Mouse (Mus musculus) gastrocnemius, postnatal 14 days (tissue): ENCODE results near the gene Ptpre. TPM values are rescaled to one million over a fixed set of nuclear protein-coding genes. Genes with fewer than 3 reads are reported as not detected.

Experiments used
- DNase-seq: peaks from one replicate; pipeline ENCODE4 v3.0.0; 2021; ENCODE audit warnings: mixed read lengths
- intact Hi-C: fragments of 180-260 bp; cut with DNase I; formaldehyde crosslinking; loops from one replicate; pipeline ENCODE4 v1.15.1; 2025; ENCODE audit warnings: low total_unique reads
- total RNA-seq, 2 experiments: library from RNA; stranded (reverse); gene quantifications; 2 replicates each; pipeline ENCODE4 v1.2.3; 2021

The Ptpre gene
- total RNA-seq, 2 experiments from 2014 or later = 2.6 to 4.5 TPM

DNA sequence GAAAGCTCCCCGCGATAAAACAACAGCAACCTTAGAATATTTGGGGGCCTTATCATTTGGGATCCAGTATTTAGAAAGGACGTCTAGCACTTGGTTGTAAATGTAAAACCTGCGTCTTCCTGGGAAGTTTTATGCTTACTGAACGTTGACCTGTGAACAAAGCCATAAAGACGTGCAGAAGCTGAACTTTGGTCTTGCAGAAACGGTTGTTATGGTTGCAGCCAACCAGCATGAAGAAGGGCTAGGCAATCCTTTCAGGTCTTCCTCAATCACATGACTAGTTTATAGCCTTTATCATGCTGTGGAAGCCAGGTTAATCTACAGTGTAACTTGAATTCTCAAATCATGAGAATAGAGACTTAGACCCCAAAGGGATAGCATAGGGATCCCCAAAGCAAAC lies 8.8 kb upstream of the Ptpre start, which contains the start of gene Clrn3:
Clrn3 (minus strand) TSS at position 140 of the 400 bp plus-strand sequence.
- no peak for DNase-seq
- intact Hi-C loops = no loop called here

DNA sequence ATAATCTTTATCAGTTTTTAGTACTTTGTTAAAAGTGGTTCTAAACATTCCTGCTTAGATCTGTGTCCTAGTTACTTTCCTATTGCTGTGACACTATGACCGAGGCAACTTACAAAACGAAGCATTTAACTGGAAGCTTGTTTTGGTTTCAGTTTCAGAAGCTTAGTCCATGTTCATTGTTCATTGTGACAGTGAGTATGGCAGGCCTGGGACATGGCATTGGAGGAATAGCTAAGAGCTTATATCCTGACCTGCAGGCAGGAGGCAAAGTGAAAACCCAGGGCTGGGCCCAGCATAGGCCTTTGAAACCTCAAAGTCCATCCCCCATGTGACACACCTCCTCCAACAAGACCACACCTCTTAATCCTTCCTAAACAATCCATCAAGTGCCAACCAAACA lies 8.2 kb upstream of the Ptpre start:
- intact Hi-C loops = no loop called here

DNA sequence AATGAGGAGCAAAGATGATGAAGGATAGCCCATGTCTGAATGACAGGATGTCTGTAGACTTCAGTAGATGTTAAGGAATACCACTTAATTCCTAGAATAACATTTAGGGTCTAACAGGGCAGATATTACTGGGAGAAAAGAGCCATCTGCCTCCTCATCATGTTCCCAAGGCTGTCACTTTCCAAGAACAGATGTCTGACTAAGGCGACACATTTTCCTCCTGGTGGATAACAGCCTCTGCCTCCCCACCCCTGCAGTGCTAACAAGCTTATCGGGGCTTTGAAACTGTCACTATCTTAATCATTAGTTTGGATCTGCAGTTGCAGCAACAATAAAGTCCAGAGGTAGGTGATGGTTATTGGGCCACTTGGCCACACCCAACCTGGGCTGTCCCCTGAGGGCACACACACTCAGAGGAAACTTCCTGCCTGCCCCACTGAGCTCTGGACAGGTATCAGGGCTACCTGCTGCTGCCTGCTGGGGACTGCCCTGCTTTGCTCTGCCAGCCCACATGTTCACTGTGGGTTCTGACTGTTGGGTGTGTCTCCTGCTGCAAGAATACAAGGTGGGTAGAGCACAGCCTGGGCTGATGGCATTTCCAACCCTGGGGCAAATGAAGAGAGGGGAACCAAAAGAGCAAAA lies 2.6 kb upstream of the Ptpre start:
- DNase-seq = no peak
- intact Hi-C loops = loop anchor here (10.0 kb wide), 1 partner anchor 200 kb away; no protein-coding TSS in a partner anchor

More for the DNA sequence above, 8.2 kb upstream of the Ptpre start:
- no peak for DNase-seq

DNA sequence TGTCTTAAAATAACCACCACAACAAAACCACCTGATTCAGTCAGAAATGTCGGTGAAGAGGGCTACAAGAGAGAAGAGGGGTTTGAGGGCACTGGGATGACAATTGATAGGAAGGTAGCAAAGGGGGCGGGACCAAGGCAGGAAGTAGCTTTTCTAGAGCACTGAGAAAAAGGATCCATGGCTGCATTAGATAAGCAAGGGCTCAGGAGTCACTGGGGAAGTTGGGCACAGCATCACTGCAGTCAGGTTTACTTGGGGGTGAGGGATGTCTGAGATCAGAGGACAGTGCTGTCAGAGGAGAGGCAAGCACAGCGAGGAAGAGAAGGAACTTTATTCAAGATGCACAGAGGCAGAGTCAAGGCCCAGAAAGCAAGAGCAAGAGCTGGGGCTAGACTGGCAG lies 1.4 kb upstream of the Ptpre start:
- intact Hi-C loops = loop anchor here (2.0 to 10.0 kb wide), 2 partner anchors 91 to 199 kb away; no protein-coding TSS in a partner anchor
- DNase-seq = no peak

DNA sequence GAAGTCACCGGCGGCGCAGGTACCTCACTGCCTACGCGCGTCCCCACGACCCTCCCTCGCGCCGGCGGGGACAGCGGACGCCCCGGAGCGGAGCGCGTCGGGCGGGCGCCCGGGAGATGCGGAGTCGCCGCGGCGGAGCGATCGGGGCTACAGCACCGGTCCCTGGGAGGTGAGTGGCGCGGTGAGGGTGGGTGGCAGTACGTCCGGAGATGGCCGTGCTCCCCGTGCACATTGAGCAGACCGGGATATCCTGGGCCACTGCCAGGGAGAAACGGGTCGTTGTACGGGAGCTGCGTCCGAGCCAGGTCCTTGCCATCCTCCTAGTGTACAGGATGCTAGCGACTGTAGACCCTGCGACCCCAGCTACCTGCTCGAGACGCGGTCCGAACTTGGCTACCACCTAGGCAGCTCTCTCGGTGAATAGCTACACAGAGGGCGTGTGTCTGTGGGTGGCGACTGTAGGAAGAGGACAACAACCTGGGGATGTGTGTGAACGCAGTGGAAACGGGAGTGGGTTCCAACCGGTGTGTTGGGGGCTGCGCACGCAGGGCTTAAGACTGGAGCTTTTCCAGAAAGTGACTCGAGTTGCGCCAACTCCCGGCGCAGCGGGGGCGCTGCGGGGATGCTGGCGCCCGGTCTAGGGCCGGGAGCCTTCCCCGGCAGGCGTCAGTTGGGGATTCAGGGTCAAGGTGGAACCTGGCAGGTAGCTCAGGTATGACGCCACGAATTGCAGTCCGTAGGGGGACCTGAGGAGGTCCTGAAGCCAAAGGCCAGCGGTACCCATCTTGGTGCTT lies 864 bp downstream of the Ptpre start:
- intact Hi-C loops = loop anchor here (2.0 to 10.0 kb wide), 2 partner anchors 89 to 197 kb away; no protein-coding TSS in a partner anchor
- DNase-seq = peak; percentile 48

DNA sequence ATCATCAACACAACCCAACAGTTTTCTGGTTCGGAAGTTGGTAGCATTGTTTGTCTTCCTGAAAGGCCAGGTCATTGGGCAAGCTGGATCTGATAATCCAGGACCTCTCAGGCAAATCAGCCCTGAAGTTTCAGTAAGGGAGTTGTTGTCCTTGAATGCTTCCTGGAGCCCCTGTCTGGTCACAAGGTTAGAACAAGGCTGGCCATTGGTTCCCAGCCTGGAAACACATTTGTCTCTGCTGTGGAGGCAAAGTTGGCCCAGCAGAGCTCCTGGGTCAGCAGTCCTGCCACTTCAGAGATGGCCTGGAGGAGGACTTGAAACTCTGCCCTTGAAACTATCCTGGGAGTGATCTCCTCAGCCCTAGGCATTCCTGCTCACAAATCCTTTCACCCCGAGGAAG lies 2.1 kb downstream of the Ptpre start:
- DNase-seq = peak; percentile 12
- intact Hi-C loops = loop anchor here (10.0 kb wide), 1 partner anchor 195 kb away; no protein-coding TSS in a partner anchor

DNA sequence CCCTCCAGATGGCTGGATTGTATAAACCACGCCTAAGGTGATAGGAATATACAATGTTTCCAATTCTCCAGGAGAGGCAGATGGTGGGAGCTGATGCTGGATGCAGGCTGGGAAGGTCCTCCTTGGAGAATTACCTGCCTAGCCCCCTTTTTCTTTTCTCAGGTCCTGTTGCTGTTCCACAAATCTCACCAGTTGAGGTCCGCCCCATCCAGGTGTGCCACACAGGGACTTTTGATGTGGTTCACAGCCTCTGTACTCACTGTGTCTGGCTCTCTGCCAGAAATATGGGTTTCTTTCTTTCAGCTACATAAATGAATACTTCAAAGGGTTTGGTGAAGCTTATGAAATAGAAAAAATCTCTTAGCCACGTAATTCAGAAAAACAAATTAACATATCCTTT lies 5.0 kb downstream of the Ptpre start:
- no peak for DNase-seq
- intact Hi-C loops = no loop called here

DNA sequence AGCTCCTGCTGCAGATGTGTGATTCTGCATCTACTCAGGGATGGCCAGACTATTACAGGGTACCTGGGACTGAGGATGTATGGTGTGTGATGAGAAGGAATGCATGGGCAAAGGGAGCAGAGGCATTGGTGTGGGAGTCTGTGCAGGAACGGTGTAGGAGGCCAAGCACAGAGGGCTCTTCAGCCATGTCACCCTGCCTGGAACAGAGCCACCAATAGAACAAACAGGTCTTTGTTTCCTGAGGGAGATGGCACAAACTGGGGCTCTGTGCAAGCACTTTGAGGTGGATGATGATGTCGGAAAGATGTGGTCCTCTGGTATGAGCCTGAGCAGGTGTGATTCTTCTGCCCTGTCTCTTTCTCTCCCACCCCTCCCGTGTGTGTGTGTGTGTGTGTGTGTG lies 5.8 kb downstream of the Ptpre start:
- intact Hi-C loops = no loop called here

DNA sequence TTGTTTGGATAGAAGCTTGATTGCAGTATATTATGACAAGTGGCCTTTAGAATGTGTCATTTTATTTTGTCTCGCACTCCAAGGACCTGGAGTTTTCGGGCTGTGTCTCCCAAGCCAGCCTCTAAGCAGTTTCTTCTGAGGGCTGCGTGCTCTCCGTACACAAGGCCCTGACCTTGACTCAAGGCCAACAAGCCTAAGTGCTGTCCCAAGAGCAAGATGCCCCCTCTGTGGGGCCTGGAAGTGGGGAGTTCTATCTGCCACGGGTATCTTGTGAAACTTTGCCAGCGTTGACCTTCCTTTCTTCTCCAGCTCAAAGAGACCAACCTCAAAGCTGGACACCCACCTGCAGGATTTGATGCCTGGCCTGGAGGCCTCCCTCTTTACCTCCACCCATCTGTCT lies 7.0 kb downstream of the Ptpre start:
- intact Hi-C loops = no loop called here
- no peak for DNase-seq

More for the DNA sequence above, 5.8 kb downstream of the Ptpre start:
- DNase-seq = no peak

DNA sequence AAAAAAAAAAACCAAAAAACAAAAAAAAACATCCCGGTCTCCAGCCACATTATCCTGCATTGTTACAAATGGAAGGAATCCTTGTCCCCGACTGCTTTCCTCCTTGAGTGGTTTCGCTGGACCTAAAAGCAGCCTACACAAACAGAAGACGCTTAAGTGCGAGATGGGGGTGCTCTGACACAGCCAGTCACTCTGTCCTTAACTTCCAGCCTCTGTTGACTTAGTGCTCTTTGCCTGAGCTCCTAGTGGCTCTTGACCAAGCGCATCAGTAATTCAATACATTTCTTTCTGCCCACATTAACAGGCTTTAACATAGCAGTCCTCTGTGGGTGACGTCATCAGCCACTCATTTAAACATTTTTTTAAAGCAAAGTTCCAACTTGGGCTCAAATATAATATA lies 8.7 kb downstream of the Ptpre start:
- no peak for DNase-seq
- intact Hi-C loops = no loop called here

DNA sequence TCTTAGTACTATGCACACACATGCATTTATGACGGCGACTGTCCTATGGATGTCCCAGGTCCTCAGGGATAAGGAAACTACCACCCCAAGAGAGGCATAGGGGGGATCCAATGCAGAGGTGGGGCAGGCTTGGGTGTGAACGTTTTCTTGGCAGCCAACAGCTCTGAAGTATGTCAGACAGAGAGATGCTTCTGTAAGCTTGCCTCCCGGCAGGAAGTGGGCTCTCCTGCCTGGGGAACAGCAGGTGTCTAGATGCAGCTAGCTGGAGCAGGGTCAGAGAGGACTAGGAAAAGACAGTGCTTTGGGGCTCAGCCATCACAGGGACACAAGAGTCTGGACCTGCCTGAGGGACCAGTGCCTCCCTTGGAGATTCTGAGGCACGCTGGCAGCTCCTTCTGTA lies 9.2 kb downstream of the Ptpre start:
- no peak for DNase-seq
- intact Hi-C loops = no loop called here

DNA sequence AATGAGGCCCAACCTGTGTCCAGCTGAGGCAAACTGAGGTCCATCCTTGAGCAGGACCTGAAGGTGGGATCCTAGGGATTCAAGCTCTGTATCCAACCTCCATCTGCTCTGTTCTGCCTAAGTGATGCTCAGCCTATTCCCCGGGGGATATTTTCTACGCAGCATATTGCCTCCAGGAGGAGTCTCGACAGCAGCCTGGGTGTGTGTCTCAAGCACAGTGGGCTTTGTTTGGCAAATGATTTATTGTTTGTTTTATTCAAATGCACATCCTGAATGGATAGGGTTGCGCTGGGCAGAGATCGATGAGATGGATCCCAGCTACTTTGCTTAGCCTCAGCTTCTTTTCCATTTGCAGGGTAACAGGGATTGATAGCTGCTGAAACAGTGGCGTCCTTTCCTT lies 11.2 kb downstream of the Ptpre start:
- no peak for DNase-seq
- intact Hi-C loops = no loop called here

DNA sequence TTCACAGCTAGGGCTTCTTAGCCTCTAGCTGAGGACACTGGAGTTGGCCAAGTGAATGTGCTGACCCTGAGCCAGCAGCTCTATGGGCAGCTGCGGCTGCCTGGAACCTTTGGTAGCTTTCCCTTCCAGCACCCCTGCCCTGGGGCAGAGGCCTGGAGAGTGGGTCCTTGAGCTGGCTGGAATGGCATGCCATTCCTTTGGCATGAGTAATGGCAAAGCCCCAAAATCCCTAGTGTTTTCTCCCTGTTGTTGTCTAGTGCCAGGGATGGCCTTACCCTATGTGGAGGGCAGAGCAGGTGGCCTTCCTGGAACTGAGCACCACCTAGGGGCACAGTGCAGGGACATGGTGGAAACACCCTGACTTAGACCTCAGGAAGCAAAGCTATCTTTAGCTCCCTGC lies 14.3 kb downstream of the Ptpre start:
- intact Hi-C loops = no loop called here
- DNase-seq = peak; percentile 69

DNA sequence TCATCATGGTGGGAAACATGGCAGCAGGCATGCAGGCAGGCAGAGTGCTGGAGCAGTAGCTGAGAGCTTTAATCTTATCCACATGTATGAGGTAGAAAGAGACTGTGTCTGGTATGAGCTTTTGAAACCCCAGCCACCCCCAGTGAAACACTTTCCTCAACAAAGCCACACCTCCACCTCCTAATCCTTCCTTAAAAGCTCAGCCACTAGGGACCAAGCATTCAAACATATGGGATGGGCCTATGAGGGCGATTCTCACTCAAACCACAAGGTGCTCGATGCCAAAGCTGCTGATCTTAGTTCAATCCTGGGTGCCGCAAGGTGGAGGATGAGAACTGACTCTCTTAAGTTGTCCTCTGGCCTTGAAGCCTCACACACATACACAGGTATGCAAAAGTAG lies 16.3 kb downstream of the Ptpre start:
- no peak for DNase-seq
- intact Hi-C loops = no loop called here

DNA sequence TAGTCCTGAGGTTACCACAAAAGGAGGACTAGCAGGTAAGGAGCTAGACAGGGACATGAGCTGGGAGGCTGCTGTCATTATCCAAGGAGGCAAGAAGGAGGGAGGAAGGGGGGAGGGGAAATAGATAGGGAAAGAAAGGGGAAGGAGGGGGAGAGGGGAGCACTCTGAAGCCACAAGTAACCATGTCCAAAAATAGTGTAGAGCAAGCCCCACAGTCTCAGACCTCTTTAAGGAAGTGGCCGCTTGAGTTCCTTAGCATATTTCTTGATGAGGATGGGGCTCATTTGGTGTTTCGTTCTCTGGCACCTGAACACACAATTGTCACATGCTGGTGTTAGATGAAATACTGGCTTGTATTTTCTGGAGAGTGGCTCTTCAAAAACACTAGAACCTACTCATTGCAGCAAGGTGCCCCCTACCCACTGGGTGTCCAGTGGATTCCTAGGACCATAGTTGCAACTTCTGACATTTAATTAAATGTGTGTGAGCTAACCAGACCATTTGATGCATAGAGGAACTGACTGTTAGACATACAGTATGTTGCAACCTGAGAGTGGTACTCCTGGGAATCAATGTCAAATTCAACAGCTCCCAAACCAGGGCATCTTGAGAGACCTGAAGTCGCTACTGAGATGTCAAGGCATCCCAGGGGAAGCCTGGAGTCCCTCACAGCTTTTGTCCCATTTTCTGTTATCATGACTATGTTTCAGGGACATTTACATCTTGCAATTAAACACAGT lies 19.6 kb downstream of the Ptpre start:
- intact Hi-C loops = no loop called here
- no peak for DNase-seq

DNA sequence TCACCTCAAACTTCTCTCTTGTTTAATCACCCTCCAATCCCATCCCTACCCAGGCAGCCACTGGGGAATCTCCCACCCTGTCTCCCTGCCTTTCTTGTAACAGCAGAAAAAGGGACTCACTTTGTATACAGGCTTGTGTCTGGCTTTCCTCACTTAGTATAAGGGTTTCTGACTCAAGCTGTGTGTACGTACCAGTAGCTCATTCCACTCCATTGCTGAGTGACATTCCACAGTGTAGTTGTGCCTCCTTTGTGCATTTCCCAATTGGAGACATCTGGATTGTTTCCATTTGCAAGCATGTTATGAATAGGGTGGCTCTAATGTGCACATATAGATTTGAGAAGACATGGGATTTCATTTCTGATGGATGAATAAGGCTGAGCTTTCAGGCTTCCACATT lies 23.0 kb downstream of the Ptpre start:
- intact Hi-C loops = no loop called here
- DNase-seq = no peak

DNA sequence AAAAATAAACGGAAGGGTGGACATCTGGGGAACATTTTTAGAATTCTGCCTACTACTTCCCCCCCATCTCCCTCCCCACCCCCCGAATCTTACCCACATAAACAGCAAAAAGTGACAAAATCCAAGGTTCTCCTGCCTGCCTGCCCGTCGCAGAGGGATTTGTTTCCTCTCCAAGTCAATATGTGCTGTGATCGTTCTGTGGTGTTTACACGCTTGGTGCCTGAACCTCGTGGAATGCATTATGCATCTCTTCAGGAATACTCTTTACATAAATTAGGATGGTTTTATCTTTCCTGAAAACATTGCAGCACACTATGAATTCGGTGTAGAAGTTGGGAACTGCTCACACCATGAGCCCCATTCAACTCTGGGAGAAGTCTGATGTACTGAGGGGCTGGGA lies 26.7 kb downstream of the Ptpre start:
- intact Hi-C loops = no loop called here
- no peak for DNase-seq

DNA sequence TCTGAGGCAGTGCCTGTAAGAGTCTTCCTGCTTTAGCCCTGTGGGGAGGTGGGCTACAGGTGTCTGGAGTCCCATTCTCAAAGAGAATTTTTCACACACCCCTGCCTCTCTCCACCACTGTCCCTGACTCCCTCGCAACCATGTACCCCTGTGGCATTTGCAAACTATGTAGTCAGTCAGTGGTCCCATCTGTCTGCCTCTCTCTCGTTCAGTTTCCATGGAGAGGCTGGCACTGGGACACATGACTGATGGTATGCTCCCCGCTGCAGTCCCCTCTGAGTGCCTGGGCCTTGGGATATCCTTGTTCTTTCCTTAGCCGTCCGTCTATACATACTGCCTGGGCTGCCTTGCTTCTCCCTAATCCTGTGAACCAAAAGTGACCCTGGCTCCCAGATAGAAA lies 28.7 kb downstream of the Ptpre start:
- intact Hi-C loops = no loop called here
- DNase-seq = no peak

DNA sequence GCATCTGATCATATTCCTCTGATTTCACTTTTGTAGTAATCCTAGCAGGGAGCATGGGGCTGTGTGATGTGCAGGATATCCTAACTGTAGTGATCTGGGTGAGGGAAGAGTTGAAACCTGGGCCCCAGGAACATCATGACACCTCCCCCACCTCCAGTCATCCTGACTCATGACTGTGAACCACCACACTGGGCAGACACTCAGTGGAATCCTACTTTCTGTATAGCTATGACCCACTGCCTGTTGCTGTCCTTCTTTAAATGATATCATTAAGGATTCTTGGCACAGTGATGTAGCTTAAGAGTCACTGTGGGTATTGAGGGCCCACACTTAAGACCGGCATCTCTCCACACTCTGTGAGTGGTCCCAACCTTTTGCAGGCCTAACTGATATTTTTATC lies 30.3 kb downstream of the Ptpre start:
- no peak for DNase-seq
- intact Hi-C loops = no loop called here

DNA sequence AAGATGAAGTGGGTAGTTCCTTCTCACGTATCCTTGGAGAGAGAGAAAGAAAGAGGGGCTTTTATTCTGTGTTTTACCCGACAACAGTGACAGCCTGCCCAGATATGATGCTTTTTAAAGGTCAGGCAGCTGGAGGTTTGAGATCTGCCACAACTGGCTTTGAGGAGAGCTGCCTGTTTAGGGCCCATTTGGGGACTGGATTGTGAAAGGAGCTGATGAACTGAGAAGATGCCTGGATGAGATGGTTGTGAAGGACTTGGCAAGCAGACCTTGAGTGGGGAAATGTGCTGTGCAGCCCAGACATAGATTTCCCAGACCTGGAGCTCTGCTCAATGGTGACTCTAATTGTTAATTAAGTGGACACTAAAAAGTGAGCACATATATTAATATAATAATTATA lies 31.3 kb downstream of the Ptpre start:
- intact Hi-C loops = no loop called here
- DNase-seq = no peak
